Mouse (Mus musculus) A20 (cell line): ENCODE measurements around the gene Usp44.

Source experiments
- DNase-seq: peaks from one replicate; pipeline ENCODE4 v3.0.0-alpha.2; 2011; ENCODE audit warnings: low read depth, low spot score

Gene Usp44

GRCm38 (mm10) chr10:93846706-93847105 is 15.4 kb downstream of the Usp44 start:
- no peak for DNase-seq

GRCm38 (mm10) chr10:93855126-93855525 is 23.8 kb downstream of the Usp44 start:
- no peak for DNase-seq

- no peak for DNase-seq
Measured at GRCm38 (mm10) chr10:93856095-93856494, 24.7 kb downstream of the Usp44 start.

DNA sequence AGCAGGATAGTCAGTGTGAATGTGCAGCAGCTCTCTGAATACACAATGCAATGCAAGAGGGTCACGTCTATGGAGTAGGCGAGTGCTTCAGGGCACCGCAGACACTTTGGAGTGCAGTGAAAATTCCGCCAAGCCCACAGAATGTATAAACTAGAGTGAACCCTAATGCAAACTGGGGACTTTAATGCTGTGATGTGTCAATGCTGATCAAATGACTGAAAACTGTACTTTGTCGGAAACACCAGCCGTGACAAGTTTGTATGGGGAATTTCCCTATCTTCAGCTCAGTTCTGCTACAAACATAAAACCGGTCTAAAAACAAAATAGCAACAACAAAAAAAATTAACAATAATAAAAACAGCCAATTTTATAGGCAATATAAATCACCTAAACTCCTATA is 37.0 kb downstream of the Usp44 start:
- DNase-seq: no peak

DNA sequence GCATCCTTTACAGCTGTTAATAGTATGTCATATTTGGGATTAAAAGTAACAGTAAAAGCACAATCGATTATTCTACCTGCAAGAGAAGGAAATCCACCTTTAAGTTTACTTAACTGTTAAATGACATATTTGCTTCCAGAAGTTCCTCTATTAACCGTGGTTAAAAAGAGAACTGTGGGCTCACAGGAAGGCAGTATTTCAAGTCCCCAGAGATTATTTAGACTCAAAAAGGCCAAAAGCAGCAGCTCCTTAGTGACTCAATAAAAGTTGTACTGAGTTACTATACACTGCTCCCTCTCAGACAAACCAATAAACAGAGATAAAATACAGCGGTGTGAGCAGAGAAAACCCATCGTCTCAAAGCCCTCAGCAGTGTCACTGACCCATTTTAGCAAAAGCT is 37.5 kb downstream of the Usp44 start:
- DNase-seq: peak; percentile 40

- DNase-seq: no peak
Measured at GRCm38 (mm10) chr10:93876772-93877171, 45.4 kb downstream of the Usp44 start.

GRCm38 (mm10) chr10:93878732-93879131 is 47.4 kb downstream of the Usp44 start:
- no peak for DNase-seq

- no peak for DNase-seq
Measured at GRCm38 (mm10) chr10:93881918-93882317, 50.6 kb downstream of the Usp44 start.

DNA sequence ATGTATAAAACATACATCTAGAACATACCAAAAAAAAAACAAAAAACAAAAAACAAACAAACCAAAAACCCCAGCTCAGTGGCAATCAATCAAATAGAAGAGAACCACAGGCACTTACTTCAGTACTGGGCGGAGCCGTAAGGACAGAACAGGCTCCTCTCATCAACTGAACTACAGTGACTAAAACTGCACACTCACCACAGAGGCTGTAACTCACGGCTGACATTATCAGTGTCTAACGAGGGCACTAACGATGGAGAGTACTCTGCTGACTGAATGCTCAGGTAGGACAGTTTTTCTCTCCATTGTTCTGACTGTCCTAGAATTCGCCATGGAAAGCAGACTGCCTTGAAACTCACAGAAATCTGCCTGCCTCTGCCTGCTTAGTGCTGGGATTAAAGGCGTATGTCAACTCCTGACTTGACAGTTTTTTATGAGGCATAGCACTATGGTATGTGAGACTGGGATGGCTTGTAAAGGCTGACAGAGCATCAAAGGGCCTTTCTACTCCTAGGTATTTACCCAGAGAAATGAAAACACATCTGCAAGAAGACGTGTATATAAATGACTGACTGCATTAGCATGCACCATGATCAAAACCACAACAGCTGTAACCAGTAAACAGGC is 51.5 kb downstream of the Usp44 start:
- no peak for DNase-seq

DNA sequence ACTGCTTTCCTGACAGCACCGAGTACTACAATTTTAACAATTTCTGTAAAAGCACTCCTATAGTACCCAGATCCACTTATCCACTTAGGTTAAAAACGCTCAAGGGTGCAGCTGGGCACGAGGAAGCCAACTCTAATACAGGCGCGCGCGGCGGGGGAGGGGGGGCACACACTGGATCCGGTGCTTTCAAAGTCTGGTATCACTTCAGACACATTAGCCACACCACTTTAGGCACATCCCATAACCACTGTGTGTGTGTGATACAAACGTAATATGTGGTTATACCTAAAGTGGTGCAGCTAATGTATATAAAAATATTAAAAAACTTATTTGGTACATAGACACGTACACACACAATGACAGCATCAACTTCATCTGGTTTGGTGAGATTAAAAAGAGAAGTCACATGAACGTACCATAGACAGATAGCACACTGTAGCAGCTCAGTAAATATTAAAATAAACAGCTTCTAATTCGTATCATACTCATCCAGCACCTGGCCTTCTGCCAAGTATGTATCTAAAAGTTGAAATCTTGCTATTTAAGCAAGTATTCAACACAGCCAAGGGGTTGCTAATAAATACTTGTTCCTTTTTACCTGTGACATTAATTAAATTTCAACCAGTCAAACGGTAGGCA is 54.6 kb downstream of the Usp44 start:
- DNase-seq: no peak

GRCm38 (mm10) chr10:93888590-93888934 is 57.2 kb downstream of the Usp44 start:
- no peak for DNase-seq

DNA sequence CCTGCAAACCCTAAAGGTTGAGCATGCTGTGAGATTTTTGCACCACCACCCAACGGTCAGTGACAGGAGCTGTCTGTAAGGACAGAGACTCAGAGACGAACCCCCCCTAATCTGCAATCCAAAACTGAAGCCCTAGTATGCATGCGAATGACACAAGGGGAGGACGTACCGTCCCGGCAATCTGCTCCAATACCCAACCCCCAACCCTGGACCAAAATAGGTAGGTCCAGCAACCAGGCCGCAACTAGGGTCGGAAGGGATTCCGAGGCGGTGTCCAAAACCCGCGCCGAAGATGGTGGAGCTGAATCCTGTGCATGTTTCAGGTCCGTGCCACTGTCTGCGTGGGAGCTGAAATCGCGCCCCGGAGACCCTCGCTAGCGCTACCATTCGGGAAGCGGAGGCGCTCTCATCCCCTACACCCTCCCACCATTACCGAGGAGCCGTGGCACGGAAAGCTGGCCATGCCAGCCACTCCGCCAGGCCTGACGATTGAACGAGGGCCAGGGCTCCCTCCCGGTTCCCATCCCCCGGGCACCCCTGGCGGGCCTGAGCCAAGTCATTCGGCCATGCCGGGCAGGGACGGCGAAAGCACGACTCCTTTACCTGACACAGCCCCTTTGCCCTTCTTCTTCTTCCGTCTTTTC is 57.7 kb downstream of the Usp44 start:
- DNase-seq: peak; percentile 61

GRCm38 (mm10) chr10:93889579-93889950 is 58.2 kb downstream of the Usp44 start:
- peak; percentile 92 for DNase-seq

GRCm38 (mm10) chr10:93889976-93890375 is 58.6 kb downstream of the Usp44 start:
- no peak for DNase-seq

- no peak for DNase-seq
Measured at GRCm38 (mm10) chr10:93890565-93890964, 59.2 kb downstream of the Usp44 start.

- DNase-seq: no peak
Measured at GRCm38 (mm10) chr10:93891031-93891430, 59.7 kb downstream of the Usp44 start.

DNA sequence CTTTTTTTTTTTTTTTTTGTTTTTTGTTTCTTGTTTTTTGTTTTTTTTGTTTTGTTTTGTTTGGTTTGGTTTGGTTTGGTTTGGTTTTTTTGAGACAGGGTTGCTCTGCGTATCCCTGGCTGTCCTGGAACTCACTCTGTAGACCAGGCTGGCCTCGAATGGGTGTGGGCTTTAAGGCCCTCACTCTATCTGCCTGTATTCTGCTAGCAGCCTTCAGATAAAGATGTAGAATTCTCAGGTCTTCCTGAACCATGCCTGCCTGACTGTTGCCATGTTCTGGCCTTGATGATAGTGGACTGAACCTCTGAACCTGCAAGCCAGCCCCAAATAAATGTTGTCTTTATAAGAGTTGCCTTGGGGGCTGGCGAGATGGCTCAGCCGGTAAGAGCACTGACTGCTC is 61.2 kb downstream of the Usp44 start:
- no peak for DNase-seq

DNA sequence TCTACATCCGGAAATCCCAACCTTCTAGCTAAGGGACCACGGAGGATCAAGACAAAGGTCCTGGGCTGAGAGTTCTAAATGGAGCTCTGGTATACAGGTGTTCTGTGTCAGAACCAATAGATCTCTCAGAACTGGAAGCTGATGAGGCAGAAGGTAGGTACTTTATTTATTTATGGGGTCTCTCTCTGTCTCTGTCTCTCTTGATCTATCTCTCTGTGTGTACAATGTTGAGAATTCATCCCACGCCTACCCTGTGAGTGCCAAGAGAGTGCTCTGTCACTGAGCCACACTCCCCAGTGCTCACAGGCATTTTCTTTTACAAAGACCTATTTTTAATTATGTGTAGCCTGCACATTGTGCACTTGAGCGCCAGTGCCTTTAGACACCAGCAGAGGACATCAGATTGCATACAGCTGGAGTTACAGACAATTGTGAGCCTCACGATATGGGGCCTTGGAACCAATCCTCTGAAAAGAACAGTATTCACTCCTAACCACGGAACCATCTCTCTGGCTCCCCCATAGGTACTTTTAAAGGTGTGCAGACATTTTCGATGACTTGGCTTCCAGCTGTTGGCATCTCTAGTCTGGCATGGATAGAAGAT is 65.8 kb downstream of the Usp44 start, which contains the start of gene Metap2:
Gene Metap2, minus strand, starts transcription at position 51 of the 604 bp plus-strand sequence.
- no peak for DNase-seq

GRCm38 (mm10) chr10:93899303-93899702 is 67.9 kb downstream of the Usp44 start:
- no peak for DNase-seq

- DNase-seq: no peak
Measured at GRCm38 (mm10) chr10:93899907-93900306, 68.6 kb downstream of the Usp44 start.

DNA sequence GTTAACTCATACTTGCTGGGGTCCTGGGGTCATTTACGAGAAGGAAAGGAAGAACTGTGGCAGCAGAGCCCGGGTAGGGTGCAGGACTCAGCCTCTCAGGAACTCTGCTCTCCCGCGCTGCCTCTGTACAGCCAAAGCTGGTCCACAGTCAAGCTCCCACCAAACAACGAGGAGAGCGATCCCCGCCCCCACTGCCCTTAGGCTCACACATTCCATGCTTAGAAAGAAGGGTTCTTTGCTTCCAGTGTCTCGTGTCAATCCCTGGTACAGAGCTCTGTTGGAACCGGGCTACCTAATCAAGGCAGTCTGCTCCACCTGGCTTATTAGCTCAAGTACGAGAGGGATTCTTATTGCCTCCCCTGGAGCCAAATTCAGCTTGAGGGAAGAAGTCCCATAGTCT is 76.0 kb downstream of the Usp44 start:
- no peak for DNase-seq
